Mouse (Mus musculus) v-Abl transformed pro-B cells (cell line): ENCODE results near the gene Tnik.

Experiments
- in situ Hi-C, 2 experiments: fragments of 400-800 bp; cut with MboI; formaldehyde crosslinking; loops; one replicate each; pipeline ENCODE4 v1.15.1; 2025; ENCODE audit not compliant: unreplicated experiment in 2 of 2

Gene Tnik

DNA sequence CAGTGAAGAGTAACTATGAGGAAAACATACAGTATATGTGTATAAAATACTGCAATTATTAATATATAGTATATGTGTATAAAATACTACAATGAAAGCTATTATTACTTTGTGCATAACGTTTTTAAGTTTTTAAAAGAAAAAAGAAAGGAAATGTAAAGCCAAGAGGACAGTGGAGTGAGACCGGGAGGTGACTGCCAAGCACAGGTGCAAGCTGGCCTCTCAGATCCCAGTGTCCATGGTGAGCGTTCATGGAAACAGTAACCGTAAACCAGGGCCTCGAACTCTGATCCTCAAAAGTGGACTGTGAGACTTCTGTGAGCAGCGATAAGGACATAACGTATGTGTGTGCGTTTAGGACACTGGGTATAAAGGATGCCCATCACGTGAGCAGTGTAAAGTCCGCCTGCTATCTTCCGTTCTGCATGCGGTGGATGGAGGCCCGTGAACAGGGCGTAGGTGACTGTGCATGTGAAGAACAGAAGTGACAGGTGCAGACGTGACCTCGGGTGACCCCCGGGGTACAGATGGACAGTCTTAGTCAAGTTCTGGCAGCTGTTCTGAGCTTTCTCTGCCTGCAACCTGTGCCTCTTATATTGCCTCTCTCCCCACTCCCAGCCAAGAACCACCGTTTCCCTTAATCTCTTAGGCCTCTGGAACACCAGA, 316.1 kb downstream of the Tnik start:
- in situ Hi-C loops: no loop called here

- in situ Hi-C loops: no loop called here
Measured at GRCm38 (mm10) chr3:28585750-28586465, 322.9 kb downstream of the Tnik start.

GRCm38 (mm10) chr3:28587808-28588207, 324.8 kb downstream of the Tnik start:
- in situ Hi-C loops: no loop called here

- in situ Hi-C loops: no loop called here
Measured at GRCm38 (mm10) chr3:28591345-28591744, 328.3 kb downstream of the Tnik start.

GRCm38 (mm10) chr3:28593922-28594321, 330.9 kb downstream of the Tnik start:
- in situ Hi-C loops: no loop called here

DNA sequence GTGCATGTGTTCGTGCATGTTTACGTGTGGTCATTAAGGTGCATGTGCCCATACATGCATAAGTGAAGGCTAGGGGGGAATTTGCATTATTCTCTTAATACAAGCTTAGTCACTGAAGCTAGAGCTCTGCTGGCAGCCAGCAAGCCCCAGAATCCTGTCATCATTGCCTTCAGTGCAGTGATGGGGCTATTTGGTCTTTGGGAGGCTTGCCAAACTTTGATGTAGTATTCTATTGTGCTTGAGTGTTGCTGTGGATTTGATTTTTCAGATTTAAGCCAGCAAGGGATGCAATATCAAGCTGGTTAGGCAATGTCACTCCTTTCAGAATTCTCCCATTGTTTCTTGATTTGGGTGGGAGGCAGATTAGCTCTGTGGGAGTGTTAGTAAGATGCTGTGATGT, 336.5 kb downstream of the Tnik start:
- in situ Hi-C loops: no loop called here

- in situ Hi-C loops: no loop called here
Measured at GRCm38 (mm10) chr3:28606741-28607140, 343.7 kb downstream of the Tnik start.

- in situ Hi-C loops: no loop called here
Measured at GRCm38 (mm10) chr3:28612330-28612729, 349.3 kb downstream of the Tnik start.

GRCm38 (mm10) chr3:28616386-28616785, 353.4 kb downstream of the Tnik start:
- in situ Hi-C loops: no loop called here

DNA sequence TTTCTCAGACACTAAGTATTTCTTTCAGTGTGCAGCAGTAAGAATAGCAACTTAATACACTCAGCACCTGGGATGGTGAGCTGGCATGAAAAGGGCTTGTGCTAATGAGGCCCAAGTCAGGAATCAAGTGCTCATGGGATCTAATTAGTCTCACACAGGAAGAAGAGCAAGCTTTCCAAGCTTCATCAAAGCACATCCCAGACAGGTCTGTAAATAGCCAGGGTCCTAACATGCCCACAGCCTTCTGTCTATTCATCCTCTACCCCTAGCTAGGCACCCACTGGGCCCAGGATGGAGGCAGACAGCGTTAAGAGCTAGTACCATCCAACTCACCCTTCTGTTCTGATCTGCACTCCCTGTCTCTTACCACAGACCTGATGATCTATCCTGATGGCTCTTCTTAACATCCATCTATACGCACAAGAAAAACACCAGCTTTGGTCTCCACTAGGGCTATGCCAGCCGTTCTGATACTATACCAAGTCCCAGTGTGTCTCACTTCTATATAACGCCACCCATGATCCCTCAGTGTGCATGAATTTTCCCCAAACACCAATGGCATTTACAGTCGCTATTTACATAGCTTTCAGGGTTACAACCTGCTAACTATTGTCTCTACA, 354.1 kb downstream of the Tnik start:
- in situ Hi-C loops: no loop called here

DNA sequence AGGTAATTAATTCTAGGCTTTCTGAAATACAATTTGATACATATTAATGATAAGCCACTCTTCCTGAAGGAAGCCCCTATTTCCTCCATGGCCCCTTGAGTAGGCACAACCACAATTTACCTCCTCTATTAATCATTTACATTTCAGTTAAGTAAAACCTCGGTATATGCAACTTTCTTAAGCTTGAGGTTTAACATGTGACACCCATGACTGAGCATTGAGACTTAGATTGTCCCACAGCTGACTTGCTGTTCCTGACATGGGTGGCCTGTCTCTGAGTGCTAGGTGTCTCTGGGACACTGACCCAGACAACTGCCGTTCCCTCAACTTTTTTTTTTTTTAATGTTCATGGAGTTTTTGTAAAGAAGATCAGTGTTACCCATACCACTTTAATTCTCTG, 358.8 kb downstream of the Tnik start:
- in situ Hi-C loops: no loop called here

DNA sequence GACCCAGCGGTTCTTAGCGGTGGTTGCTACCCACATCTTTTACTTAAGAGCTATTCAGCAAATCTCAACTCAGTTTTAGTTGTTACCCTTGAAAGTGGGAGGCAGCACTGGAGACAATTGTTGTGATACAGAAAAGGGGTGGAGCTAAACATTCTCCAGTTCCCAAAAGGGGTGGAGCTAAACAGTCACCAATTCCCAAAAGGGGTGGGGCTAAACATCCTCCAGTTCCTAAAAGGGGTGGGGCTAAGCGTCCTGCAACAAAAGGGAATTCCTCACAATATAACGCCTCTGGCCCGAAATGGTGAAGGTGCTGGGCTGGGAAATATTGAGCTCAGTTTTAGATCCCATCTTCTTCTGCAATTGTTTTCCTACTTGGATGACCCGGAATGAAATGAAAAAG, 363.8 kb downstream of the Tnik start:
- in situ Hi-C loops: no loop called here

DNA sequence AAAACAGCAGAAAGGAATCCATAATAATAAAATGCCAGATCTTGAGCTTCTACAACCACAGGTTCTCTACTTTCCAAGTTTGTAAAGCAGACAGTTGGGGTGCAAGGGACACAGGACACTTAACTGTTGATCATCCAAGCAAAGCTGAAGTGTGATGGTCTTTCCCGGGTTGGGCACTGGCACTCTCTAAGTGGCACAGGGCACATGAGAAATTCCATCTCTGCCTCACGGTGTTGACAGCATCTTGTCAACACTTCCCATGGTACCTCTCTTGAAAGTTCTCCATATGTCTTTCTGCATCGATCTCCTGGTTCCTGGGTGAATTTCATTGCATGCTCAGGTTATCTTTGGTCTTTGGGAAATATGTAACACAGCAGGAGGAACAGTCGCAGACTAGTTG, 373.8 kb downstream of the Tnik start:
- in situ Hi-C loops: no loop called here

DNA sequence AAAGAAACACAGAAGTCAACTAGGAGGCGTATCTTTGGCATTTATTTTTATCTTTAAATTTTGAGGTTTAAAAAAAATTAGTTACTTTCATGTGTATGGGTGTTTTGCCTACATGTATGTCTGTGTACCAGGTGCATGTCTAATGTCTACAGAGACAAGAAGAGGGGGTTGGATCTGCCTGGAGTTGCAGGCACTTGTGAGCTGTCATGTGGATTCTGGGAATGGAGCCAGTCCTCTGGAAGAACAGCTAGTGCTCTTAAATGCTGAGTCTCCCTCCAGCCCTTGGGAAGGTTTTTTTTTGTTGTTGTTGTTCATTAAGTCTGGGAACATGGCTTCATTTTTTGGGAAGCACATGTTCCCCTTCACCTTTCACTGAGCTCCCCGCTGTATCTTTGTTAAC, 375.9 kb downstream of the Tnik start:
- in situ Hi-C loops: no loop called here

DNA sequence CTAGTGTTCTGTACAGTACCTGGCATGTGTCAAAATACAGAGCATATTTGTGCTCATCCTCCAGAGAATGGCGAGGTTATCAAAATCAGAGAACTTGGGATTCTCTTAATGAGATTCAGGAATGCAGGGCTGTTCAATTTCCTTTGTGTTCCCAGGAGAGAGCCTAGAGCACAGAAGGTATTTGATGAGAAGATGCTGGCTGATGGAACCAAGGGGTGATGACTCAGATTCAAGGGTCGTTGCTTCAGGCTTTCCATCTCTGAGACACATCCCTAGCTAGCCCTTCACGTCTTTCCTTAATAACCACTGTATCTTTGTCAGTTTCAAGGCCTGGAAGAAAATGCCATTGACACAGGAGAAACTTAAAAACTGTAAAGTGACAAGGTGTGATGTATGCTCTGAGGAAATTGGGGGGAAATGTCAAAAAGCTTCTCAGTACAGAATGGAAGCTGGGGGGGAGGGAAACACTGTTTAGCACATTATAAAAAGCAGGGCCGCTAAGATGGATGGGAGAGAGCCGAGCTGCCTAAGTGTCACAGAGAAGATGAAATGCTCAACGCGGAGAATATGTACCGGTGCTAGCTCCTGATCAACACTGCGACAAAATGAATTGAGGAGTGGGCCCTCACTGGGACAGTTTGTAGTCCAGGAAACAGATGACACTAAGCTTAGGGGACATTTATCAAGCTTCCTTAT, 380.4 kb downstream of the Tnik start:
- in situ Hi-C loops: no loop called here

DNA sequence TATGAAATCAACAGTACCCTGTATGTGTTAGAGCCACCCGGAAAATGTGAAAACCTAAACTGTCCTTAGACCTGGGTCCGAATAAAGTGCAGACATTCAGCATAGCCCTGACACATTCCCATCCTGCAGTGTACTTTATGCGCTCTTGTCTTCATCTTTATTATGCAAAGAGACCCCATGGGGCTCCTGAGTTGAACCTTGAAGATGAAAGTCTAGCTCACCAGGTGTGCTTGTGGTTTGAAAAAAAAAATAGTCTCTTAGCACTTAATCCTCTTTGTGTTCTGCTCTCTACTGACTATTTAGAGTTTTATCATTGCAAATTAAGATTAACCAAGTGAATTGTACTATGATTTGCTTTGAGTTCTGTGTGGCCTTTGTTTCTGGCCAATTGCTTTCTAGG, 389.6 kb downstream of the Tnik start:
- in situ Hi-C loops: no loop called here

DNA sequence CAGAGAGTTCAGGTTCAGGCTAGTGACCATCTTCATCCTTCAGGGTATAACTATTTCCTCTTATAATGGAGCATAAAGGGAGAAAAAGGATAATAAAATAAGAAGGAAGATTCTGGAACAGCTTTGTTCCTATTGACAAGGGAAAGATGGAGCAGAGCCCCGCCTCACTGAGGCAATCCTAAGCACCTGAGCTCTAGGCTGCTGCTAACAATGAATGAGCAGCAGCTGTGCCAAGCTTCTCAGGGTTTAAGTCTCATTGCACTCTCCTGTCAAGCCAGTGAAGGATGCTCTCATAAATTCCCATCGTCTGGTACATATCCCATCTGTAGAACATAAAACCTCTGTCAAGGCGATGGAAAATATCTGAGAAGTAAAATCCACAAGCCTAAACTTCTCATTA, 390.0 kb downstream of the Tnik start:
- in situ Hi-C loops: no loop called here

DNA sequence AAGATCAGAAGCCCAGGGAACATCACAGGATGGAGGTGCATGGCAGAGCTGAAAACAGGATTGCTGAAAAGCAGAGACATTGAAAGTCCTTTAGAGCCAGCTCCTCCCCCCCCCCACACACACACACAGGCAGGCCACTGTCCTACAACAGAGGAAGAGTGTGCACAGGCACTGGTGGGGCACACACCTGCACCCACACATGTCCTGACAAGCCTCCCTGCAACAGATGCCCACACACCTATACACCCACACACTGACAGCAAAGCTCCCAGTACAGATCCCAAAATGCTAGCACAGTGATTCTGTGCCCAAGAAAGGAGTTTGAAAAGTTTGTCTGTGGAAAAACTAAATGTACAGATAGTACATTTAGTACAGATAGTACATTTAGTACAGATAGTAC, 391.7 kb downstream of the Tnik start:
- in situ Hi-C loops: no loop called here

GRCm38 (mm10) chr3:28658349-28658748, 395.3 kb downstream of the Tnik start:
- in situ Hi-C loops: no loop called here

- in situ Hi-C loops: no loop called here
Measured at GRCm38 (mm10) chr3:28680851-28681250, 417.8 kb downstream of the Tnik start.

DNA sequence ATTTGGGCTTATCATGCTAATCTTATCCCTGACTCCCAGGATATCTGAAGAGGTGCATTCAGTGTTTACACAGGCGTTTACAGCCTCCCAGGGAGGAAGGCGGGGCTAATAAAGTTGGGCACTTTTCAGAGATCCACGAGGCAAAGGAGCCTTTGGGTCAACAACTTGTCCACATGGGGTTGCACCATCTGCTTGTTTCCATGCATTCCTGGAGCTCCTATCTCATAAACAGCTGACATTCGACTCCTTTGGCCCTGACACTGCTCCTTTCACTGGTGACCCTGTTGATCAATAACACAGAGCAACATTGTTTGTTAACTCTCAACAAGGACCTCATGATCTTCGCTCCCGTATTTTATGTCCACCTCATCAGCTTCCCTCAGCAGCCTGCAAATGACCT, 418.9 kb downstream of the Tnik start:
- in situ Hi-C loops: no loop called here
